Mouse (Mus musculus): ENCODE results near the gene Inpp5a. TPM values are rescaled to one million over a fixed set of nuclear protein-coding genes. Genes with fewer than 3 reads are reported as not detected.

Gene Inpp5a
- total RNA-seq, 1 experiment from 2014 or later = 60.1 TPM

GRCm38 (mm10) chr7:139476700-139477099 is 87.8 kb downstream of the Inpp5a start:
- no peak for DNase-seq

DNA sequence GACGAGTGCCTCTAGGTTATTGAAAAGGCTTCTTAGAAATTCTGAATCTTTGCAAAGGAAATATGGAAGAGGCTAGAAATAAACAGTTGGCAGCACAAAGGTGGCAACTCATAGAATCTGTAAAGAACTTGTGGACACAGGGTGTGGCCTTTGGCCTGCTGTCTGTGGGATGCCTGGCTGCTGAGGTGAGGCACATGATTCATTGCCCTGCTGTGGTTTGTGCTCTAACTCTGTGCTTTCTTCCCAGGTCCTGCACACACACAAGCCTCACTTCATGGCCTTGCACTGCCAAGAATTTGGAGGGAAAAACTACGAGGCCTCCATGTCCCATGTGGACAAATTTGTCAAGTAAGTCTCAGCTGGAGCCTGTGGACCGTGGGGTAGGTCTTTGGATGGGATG is 88.8 kb downstream of the Inpp5a start:
- DNase-seq = no peak

- no peak for DNase-seq
Measured at GRCm38 (mm10) chr7:139479077-139479476, 90.2 kb downstream of the Inpp5a start.

- DNase-seq = no peak
Measured at GRCm38 (mm10) chr7:139479626-139480025, 90.7 kb downstream of the Inpp5a start.

DNA sequence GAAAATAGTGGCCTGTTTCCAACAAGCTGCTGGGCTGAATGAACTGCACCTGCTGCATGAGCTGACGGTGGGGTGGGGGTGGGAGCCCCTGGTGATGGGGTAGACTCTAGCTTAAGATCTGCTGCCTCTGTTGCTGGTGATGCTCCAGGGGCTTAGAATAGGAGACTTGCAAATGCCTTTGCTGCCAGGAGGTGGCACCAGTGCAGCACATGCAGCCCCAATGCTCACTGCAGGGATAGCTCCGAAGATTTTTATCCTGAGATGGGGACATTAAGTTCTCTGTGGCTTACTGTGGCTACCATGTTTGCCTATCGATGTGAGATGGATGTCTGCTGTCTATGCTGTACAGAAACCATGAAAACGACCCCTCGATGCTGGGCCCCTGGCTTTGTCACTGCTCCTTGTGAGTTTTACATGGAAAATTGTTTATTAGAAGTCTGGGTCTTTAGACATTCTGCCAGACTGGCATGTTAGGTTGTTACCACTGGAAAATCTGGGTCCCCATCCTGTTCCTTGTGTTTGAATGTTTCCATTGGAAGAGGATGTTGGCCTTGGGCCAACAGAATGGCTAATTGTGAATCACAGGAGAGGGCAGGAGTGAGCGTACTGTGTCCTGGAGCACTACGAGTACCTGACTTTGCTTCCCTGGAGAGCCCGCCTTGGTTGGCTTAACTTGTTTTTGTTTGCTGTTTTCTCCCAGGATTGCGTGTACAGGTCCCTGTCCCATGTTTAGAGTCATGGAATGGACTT is 95.5 kb downstream of the Inpp5a start:
- DNase-seq = peak; percentile 71

DNA sequence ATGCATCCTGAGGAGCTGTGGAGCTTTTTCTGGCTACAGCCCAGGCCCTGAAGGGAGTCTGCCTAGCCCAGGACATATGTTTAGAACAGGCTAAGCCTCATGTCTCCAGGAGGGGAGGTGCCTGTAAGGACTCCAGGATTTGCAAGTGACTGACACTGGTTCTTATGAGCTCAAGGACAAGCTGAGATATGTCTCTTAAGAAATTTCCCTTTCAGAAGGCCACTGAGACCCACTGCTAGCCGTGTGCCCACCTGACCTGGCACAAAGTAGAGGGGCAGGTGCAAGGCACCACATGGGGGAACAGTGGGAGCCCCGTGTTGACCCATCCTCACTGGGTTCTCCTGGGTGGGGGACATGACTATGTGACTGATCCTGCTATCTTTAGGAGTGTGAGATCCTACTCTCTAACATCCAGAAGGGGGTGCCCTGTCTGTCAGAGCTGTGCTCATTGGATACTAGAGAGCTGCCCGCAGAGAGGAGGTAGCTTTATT is 100.9 kb downstream of the Inpp5a start:
- no peak for DNase-seq

DNA sequence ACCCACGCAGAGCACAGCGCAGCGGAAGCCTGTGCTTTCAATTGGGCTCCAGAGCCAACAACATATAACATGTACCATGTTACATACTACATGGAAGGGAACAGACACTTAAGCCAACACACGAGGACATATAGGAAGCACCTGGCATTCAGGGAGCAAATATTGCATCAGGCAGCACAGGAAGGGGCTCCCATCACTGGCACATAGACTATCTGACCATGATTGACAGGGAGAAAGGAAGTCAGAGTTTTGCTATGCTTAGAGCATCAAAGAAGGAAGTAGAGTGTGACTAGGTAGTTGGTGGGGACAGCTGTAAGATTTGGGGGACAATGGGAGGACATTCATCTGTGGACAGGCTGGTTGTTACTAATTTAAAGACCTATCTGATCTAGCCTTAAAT is 103.4 kb downstream of the Inpp5a start:
- DNase-seq = no peak

DNA sequence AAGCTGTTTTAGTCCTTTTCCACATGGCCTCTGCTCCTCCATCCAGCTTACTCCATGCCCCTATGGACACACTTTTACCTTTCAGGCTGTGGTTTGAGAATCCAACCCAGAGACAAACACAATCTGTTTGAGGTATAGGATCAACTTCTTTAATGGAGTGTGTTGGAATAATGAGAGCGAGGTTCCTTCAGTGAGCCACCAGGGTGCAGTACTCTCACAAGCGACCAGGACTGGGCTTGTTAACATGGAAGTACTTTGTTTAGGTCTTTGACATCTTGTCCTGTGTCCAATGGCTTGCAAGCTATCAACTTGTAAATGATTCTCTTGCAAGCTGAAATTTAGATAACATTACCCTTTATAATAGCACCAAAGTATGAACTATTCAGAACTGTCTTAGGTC is 104.0 kb downstream of the Inpp5a start:
- peak; percentile 26 for DNase-seq

GRCm38 (mm10) chr7:139495791-139496190 is 106.9 kb downstream of the Inpp5a start:
- no peak for DNase-seq

DNA sequence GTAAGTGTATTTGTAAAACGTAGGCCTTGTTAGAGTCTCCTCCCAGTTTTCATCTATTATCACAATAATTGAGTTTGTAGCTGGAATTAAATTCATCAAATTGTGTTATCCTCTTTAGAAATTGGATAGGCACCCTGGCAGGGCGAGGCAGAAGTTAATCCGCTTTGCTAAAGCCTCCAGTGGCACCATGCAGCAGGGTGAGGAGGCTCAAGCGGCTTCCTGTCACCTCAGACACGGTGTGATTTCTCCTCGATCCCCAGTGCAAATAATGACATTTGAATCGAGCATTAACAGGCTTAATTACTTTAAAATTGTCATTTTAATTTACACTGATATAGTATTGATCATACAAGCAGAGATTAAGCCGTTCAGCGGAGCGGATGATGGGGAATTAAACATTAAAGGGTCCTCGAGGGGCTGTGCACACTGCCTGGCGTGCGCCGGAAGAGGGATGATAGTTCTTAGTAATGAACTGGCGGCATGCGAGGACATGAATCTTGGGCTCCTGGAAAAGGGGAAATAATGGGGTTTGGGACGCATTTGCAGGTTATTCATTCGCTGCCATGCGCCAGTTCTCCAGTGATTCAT is 109.2 kb downstream of the Inpp5a start:
- no peak for DNase-seq

DNA sequence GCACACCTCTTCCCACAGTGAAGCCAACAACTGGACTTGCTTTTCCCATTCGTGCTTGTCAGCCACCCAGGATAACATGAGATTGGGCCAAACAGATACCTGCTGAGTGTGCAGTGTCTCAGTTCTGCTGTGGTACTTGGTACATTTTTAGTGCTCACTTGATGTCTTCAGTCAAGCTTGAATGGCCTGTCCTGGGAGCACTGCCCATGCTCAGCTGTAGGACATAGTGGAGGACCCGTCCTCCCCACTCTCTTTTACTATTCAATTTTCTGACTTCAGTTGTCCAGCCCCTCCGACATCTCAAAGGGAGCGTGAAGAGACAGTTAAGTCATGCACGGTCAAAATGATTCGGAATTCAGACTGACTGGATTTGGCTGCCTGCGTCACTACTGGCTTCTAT is 115.2 kb downstream of the Inpp5a start:
- DNase-seq = no peak

DNA sequence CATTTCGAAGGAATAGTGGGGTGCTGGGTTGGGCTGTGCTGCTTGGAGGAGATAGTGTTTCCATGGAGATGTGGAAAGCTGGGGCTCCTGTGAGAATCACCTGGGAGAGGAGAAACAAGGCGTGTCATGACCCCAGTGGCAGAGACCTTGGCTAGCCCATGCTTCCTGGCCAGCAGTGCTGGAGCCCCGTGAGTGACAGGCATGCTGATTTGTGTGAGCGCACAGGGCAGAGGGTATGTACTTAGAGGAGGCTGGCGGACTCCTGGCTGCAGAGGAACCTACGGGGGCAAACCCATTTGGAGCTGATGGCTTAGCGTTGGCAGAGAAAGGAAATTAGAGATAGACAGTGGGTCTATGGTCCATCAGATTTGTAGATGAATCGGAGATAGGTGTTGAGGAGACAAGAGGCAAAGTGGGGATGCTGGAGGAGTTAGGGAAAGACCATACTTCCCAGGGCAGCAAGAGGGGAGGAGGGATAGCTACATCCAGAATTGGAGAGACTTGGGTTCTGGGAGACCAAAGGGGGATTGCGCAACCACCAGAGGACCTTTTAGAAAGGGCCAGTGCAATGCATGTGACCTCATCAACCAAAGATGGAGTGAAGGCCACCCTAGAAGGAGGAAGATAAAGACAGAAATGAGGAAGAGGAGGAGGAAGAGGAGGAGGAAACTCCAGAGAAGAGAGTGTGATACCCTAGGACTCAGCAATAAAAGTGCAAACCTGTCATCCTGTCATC is 117.9 kb downstream of the Inpp5a start:
- no peak for DNase-seq

GRCm38 (mm10) chr7:139508938-139509337 is 120.0 kb downstream of the Inpp5a start:
- peak; percentile 41 for DNase-seq

GRCm38 (mm10) chr7:139515959-139516660 is 127.2 kb downstream of the Inpp5a start:
- DNase-seq = peak; percentile 72

- DNase-seq = no peak
Measured at GRCm38 (mm10) chr7:139516661-139517016, 127.7 kb downstream of the Inpp5a start.

DNA sequence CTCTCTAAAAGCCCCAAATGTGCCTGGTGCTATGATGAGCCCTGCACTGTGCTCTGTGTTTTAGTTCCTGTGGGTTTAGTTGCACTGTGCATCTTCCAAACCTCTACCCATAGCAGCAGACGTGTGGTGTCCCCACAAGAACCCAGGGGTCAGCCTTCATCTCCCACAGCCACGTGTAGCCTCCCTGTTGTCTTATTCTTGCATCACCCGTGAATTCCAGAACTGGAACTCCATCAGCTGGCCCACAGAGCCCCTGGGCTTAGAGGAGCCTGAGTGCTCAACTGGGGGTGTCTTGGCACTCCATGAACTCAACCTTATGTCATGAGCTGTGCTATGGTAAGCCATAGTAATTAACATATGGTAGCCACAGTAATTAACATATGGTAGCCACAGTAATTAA is 129.4 kb downstream of the Inpp5a start:
- DNase-seq = no peak

DNA sequence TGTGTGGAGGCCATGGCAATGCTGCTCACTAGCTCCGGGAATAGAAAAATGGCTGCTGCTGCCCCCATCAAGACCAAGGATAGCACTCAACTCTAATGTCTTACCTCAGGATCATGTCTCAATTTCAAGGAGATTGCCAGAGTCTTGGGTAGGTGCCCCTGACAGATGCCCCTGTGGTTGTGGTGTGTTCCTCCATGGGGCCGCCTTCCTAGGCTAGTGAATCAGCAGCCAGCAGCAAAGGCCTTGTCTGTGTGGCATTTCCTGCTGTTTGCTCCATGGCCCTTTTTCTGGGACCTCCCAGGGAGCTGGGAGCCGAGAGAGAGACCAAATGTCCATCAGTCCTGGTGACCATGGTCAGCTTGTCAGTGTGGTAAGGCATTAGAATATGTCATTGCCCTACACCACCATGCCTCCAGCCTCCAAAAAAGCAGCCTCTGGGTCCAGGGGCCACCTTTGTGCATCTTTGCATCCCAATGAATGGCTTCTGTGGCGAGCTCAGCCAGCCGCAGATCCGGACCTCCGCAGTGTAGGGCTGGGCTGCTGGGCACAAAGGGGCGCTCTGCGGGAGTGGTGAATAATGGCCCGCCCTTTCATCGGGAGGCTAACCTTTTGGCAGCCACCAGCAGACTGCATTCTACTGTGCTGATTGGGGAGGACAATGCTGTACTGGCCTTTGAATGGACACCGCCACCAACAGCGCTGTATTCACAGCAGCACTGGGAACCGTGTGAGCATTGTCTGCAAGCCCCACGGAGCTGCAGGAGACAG is 139.6 kb downstream of the Inpp5a start:
- DNase-seq = peak; percentile 18

GRCm38 (mm10) chr7:139529208-139529607 is 140.3 kb downstream of the Inpp5a start:
- DNase-seq = no peak

GRCm38 (mm10) chr7:139530591-139531427 is 141.9 kb downstream of the Inpp5a start:
- peak; percentile 73 for DNase-seq

DNA sequence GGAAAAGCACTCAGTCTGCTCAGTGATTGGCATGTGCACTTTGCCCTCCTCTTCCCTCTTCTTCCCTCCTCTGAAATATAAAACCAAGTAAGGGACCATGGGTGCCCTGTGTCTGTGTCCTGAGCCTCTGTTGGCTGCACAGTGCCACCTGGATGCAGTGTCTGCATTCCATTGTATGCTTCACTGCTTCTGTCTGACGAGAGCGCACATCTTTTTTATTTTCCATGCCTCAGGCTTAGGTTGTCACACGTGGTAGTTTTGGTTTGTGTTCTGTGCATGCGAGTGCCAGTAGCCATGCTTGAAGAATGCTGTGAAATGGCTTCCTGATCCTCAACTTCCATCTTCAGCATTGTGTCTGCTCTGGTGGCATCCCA is 142.5 kb downstream of the Inpp5a start:
- no peak for DNase-seq

DNA sequence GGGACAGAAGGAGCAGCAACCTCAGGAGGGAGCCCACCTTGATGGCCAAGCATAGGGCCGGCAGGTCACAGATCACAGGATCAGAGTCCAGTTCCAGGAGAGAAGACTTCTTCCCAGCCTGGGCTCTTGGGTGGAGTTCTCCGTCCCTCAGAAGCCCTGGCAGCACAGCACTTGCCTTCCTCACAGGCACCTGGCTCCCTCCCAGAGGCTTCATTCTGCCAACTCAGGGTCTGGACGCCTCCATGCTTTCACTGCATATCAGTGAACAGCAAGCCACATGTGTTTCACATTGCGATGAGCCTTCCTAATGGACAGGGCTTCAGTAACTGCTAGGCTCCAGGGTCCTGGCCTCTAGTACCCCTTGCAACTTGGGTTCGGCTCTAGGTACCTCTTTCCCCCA is 147.4 kb downstream of the Inpp5a start:
- no peak for DNase-seq
